10 mouse cellular contexts compared by ENCODE assay signal in the genomic region with DNA sequence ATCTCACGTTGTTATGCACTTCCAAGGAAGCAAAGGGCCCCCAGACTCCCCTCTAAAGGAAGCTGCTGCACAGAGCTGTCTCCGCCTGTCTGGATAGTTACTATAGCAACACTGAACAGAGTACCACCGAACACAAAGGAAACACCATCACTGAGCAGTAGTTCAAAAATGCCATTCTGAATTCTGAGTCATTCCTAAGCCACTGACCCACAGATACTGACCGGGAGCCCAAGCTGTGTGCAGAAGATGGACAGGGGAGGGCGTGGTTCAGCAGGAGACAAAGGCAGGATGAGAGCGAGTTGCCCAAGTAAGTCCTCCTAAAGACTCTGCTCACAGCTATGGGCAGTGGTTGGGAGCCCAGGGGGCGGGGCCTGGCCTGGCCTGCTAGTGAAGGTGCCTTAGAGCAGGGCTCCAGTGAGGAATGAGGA. TPM values are rescaled to one million over a fixed set of nuclear protein-coding genes. Genes with fewer than 3 reads are reported as not detected.
DNase-seq lines count a peak whose midpoint lies in the region; ATAC-seq lines count a peak whose summit lies in the region.
"Had no signal": no experiment of that assay in that cellular context is flagged by ENCODE, and none has a peak within 500 bp of the region (broad histone marks: within the 10 kb centered on the region; RNA-seq: fewer than 3 reads in every experiment).

No protein-coding gene starts in this region.

- 38% methylated on average over 7 of the region's 7 CpGs for WGBS in kidney, embryonic 15.5 days
- 31% methylated on average over 7 of the region's 7 CpGs for WGBS in embryonic facial prominence, embryonic 11.5 days
- 30% methylated on average over 7 of the region's 7 CpGs for WGBS in intestine, embryonic 16.5 days
- WGBS in neural tube, embryonic 12.5 days = 21% methylated on average over 7 of the region's 7 CpGs

- 0 out of 2 replicates have a peak, but pooled peaks have one; percentile 13 for ATAC-seq in kidney, embryonic 15.5 days (replicated peaks; ENCODE audit: low FRiP score)
- ATAC-seq in embryonic facial prominence, embryonic 11.5 days (replicated peaks; ENCODE audit: insufficient number of reproducible peaks, low FRiP score, low TSS enrichment, low read depth) = peak; percentile 71
- ATAC-seq in intestine, embryonic 16.5 days = peak; percentile 43
- peak; percentile 84 for ATAC-seq in neural tube, embryonic 12.5 days (ENCODE audit: low FRiP score, low read depth)

- no peak overlapping the region for H3K9ac ChIP-seq in kidney, embryonic 15.5 days
- no peak overlapping the region for H3K9ac ChIP-seq in embryonic facial prominence, embryonic 11.5 days (replicated peaks; ENCODE audit: low read length)
- no peak overlapping the region for H3K9ac ChIP-seq in intestine, embryonic 16.5 days (ENCODE audit: low read depth, low read length)
- H3K9ac ChIP-seq in neural tube, embryonic 12.5 days = peak overlapping the region; percentile 22; the same call in 1 of the 2 replicates
- H3K9ac ChIP-seq: embryonic facial prominence, embryonic 13.5 days had no signal

- no peaks in the 10 kb centered on the region for H3K27me3 ChIP-seq in kidney, embryonic 15.5 days
- no peaks in the 10 kb centered on the region for H3K27me3 ChIP-seq in embryonic facial prominence, embryonic 11.5 days (ENCODE audit: control insufficient read depth, insufficient read depth, low read length)
- no peaks in the 10 kb centered on the region for H3K27me3 ChIP-seq in intestine, embryonic 16.5 days (replicated peaks; ENCODE audit: control insufficient read depth, insufficient read depth, low read length)
- H3K27me3 ChIP-seq in neural tube, embryonic 12.5 days (replicated peaks) = no peaks in the 10 kb centered on the region
- H3K27me3 ChIP-seq: embryonic facial prominence, embryonic 13.5 days had no signal

- DNase-seq in kidney, adult 11 months = no peak
- peak; percentile 26 for DNase-seq in embryonic facial prominence, embryonic 11.5 days (ENCODE audit: low spot score)
- no peak for DNase-seq in thymus, adult 18-20 months
- DNase-seq in adrenal gland, adult 8-10 months = no peak
- no peak for DNase-seq in gastrocnemius, adult 8-10 months (ENCODE audit: low spot score in 2 of 2)

- no peaks in the 10 kb centered on the region for H3K9me3 ChIP-seq in kidney, embryonic 15.5 days (replicated peaks)
- H3K9me3 ChIP-seq in embryonic facial prominence, embryonic 11.5 days (replicated peaks; ENCODE audit: control insufficient read depth, low read length) = no peaks in the 10 kb centered on the region
- no peaks in the 10 kb centered on the region for H3K9me3 ChIP-seq in intestine, embryonic 16.5 days (ENCODE audit: control insufficient read depth, low read length)
- H3K9me3 ChIP-seq in neural tube, embryonic 12.5 days = no peaks in the 10 kb centered on the region
- H3K9me3 ChIP-seq: embryonic facial prominence, embryonic 13.5 days had no signal

- H3K4me2 ChIP-seq in kidney, embryonic 15.5 days = no peak overlapping the region
- H3K4me2 ChIP-seq in embryonic facial prominence, embryonic 11.5 days (ENCODE audit: low read depth, low read length) = no peak overlapping the region
- no peak overlapping the region for H3K4me2 ChIP-seq in intestine, embryonic 16.5 days (ENCODE audit: low read depth, low read length)
- peak overlapping the region; percentile 42 for H3K4me2 ChIP-seq in neural tube, embryonic 12.5 days (replicated peaks)
- H3K4me2 ChIP-seq: embryonic facial prominence, embryonic 13.5 days had no signal

- no peaks in the 10 kb centered on the region for H3K36me3 ChIP-seq in kidney, embryonic 15.5 days
- H3K36me3 ChIP-seq in embryonic facial prominence, embryonic 11.5 days (replicated peaks; ENCODE audit: control insufficient read depth, insufficient read depth, low read depth, low read length) = no peaks in the 10 kb centered on the region
- no peaks in the 10 kb centered on the region for H3K36me3 ChIP-seq in intestine, embryonic 16.5 days (ENCODE audit: control insufficient read depth, insufficient read depth, low read length)
- no peaks in the 10 kb centered on the region for H3K36me3 ChIP-seq in neural tube, embryonic 12.5 days
- H3K36me3 ChIP-seq: embryonic facial prominence, embryonic 13.5 days had no signal

- H3K4me1 ChIP-seq in kidney, embryonic 15.5 days = peaks cover 33% of the 10 kb centered on the region
- H3K4me1 ChIP-seq in embryonic facial prominence, embryonic 11.5 days (ENCODE audit: control insufficient read depth, insufficient read depth, low read length) = no peaks in the 10 kb centered on the region
- H3K4me1 ChIP-seq in intestine, embryonic 16.5 days (ENCODE audit: control insufficient read depth, insufficient read depth, low read length) = 0 out of 2 replicates have a peak, but pooled peaks cover 5% of the 10 kb centered on the region
- peaks cover 48% of the 10 kb centered on the region for H3K4me1 ChIP-seq in neural tube, embryonic 12.5 days

- H3K27ac ChIP-seq in kidney, embryonic 15.5 days = no peak overlapping the region
- no peak overlapping the region for H3K27ac ChIP-seq in embryonic facial prominence, embryonic 11.5 days (replicated peaks; ENCODE audit: low read depth, low read length)
- no peak overlapping the region for H3K27ac ChIP-seq in intestine, embryonic 16.5 days (ENCODE audit: low read length)
- peak overlapping the region; percentile 92 for H3K27ac ChIP-seq in neural tube, embryonic 12.5 days
- H3K27ac ChIP-seq: embryonic facial prominence, embryonic 13.5 days had no signal

- H3K4me3 ChIP-seq in kidney, embryonic 15.5 days (replicated peaks) = no peak overlapping the region
- H3K4me3 ChIP-seq in embryonic facial prominence, embryonic 11.5 days (ENCODE audit: low read depth, low read length) = no peak overlapping the region
- H3K4me3 ChIP-seq in intestine, embryonic 16.5 days (ENCODE audit: low read length) = no peak overlapping the region
- no peak overlapping the region for H3K4me3 ChIP-seq in neural tube, embryonic 12.5 days
- H3K4me3 ChIP-seq: embryonic facial prominence, embryonic 13.5 days had no signal

RNA-seq across cellular contexts. Expression of gene Add2, which starts 23.6 kb away (rescaled TPM):
- polyA plus RNA-seq in kidney, embryonic 15.5 days (2015; fragmentation: Nextera tagmentation; extraction: Ambion mirVana) = 5.9 and 7.2 TPM in 2 replicates
- 19.1 and 22.1 TPM in 2 replicates for polyA plus RNA-seq in embryonic facial prominence, embryonic 11.5 days (2014; fragmentation: Nextera tagmentation; extraction: Ambion mirVana)
- 5.5 and 8.0 TPM in 2 replicates for polyA plus RNA-seq in intestine, embryonic 16.5 days (2015; fragmentation: Nextera tagmentation; extraction: Ambion mirVana)
- polyA plus RNA-seq in neural tube, embryonic 12.5 days (2016; fragmentation: Nextera tagmentation; extraction: Ambion mirVana) = 110 and 116 TPM in 2 replicates
- total RNA-seq in adrenal gland, adult 8-10 months (2022) = 1 to 10 TPM in 3 of 4 experiments, under 1 TPM in 1; 0.75 to 2.9 (median 2.3) TPM
- total RNA-seq in gastrocnemius, adult 8-10 months (2022) = under 1 TPM in 3 of 4 experiments, not detected in 1; 0.02 to 0.16 (median 0.15) TPM

RNA-seq across cellular contexts. Expression of gene Figla, which starts 36.1 kb away (rescaled TPM):
- polyA plus RNA-seq in kidney, embryonic 15.5 days (2015; fragmentation: Nextera tagmentation; extraction: Ambion mirVana) = not detected in 2 replicates
- polyA plus RNA-seq in embryonic facial prominence, embryonic 11.5 days (2014; fragmentation: Nextera tagmentation; extraction: Ambion mirVana) = not detected in 2 replicates
- polyA plus RNA-seq in intestine, embryonic 16.5 days (2015; fragmentation: Nextera tagmentation; extraction: Ambion mirVana) = not detected in 2 replicates
- not detected in 2 replicates for polyA plus RNA-seq in neural tube, embryonic 12.5 days (2016; fragmentation: Nextera tagmentation; extraction: Ambion mirVana)
- not detected for total RNA-seq in adrenal gland, adult 8-10 months (2022)
- not detected for total RNA-seq in gastrocnemius, adult 8-10 months (2022)
- polyA plus RNA-seq: embryonic facial prominence, embryonic 13.5 days; limb, embryonic 14.5 days had no signal

Comparison
In these comparisons a context has a peak if more than half of its experiments do, and no peak if none do; other contexts are left out.
1. ATAC-seq: peak in every context shown above with its lines; median percentile 84 in neural tube, embryonic 12.5 days; 71 in embryonic facial prominence, embryonic 11.5 days; 43 in intestine, embryonic 16.5 days; 13 in kidney, embryonic 15.5 days.